Mouse (Mus musculus): ENCODE results near the gene Fcrl5.

Fcrl5 gene

DNA sequence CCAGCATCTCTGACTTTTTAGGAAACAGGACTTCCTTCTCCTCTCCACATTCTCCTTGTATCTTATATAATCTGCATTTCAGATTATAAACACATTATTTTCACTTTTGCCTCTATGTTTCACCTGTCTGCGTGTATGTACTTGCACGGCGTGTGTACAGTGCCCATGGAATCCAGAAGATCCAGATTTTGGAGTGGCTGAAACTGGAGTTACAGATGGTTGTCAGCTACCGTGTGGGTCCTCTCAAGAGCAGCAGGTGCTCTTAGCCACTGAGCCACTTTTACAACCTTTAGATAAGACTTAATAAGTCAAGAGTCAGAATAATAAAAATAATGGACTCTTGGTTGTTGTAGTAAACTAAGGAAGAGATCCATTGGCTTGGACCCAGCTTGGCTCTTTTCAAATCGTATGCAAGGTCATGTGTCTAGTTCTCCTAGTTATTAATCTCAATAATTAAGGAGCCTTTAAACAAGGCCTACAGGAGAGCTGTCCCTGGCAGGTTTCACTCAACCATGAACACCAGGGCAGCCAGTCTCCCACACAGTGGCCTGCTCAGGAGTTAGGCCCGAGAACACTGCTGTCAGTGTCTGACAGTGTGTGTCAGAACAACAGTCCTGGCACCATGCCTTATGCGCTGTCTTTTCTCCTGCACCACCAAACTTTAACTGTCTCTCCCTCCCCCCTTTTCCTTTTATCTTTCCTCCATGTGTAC, 98.2 kb downstream of the Fcrl5 start:
- DNase-seq, result no peak

DNA sequence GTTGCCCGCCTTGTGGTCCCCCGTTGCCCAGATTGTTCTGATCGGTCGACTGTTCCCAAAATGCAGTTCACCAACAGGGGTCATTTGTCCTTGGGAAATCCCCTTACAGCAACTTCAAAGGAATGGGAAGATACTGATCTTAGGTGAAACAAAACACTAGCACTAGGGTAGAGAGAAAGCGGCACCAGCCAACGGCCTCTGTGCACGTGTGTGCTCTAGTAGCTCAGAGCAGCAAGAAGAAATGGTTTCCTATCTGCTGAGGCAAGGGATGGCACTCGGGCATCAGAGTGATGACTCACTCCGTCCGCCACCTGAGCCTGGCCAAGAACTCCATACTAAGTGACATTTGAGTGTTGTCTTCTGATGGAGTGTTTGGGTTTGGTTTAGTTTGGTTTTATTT, 102.5 kb downstream of the Fcrl5 start:
- no peak for DNase-seq

DNA sequence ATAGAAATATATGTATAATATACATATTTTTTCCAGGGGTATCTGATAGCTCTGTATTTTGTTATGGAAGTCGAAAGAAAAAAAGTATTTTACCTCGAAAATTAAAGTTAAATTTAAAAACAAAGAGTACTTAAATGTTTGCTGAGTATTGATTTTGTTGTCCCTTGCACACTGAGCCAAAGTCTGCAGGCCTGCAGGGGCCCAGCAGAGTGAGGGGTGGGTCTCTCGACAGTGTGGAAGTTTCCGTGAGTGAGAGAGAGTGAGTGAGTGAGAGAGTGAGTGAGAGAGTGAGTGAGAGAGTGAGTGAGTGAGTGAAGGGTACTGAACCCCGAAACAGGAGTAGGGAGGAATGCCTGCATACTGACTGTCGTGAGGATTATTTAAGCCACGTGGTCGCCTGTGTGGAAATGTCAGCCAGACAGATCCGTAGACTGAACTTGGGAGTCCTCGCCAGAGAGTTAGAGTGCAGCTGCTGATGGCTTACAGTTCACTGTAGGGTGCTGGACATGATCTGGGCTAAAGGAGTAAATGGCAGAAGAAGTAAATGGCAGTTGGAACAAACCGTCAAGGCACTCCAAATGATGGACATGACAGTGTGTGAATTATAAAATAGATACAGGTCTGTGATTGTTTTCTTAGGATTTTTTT, 104.6 kb downstream of the Fcrl5 start:
- DNase-seq, result no peak

DNA sequence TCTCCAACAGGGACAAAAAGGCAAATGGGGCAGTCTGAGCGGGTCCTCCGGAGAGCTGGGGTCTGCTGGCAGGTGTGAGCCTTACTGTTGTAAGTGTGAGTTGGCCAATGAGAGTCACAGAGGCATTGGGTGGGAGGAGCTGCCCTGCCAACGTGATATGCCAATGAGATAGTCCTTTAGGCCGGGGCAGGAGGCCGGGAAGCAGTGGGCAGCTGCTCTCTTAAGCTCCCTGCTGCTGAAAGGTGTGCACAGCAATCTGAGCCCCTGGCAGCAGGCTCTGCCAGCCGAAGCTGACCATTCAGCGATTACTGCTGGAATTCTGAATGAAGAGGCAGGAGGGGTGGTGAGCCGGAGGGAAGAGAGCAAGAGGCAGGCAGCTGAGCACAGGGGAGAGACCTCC, 105.1 kb downstream of the Fcrl5 start:
- DNase-seq, result no peak

DNA sequence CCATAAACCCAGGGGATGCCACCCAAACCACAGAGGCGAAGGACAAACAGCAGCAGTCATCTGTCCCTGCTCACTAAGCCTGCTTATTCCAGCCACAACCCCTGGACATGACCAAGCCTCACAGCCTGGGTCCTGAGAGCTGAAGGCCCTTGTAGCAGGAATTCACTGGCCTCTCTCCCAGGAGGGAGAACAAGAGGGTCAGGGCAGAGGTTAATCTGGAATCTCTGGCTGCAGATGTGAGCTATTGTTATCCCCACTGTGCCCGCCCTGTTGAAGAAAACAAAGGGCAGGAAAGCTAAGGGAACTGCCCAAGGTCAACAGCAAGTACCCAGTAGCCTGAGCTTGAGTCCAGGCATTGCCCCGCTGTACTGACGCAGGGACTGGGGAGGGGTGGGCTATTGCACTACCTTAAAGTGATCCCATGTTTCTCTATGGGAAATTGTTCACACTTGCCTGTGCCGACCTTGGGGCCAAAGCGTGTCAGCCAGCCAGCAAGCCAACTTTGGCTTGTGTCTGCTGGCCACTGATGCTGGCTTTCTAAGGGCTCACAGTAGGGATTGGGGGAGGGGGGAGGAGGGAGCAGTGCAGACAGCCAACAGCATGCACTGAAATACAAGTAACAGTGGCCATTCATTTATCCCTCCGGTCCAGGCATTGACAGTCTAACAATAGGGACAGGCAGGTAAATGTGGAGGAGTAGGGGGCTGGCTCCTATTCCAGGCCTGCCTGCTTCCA, 107.1 kb downstream of the Fcrl5 start:
- no peak for DNase-seq

DNA sequence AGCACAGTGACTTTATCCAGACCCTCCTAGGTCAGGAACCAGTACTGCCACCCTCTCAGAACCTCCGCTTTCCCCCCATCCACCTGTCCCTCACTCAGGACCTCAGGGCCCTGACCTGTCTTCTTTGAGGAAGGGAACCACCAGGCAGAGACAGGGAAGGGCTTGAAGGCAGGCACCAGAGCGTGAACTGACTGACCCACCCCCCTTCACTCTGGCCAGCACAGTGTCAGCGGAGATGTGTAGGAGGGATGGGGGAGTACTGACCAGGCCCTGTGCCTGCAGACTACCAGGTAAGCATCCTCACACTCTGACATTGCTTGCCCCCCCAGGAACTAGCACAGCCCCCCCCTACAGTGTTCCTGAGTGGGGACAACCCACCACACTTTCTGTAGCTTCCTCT, 110.0 kb downstream of the Fcrl5 start:
- DNase-seq, result no peak

DNA sequence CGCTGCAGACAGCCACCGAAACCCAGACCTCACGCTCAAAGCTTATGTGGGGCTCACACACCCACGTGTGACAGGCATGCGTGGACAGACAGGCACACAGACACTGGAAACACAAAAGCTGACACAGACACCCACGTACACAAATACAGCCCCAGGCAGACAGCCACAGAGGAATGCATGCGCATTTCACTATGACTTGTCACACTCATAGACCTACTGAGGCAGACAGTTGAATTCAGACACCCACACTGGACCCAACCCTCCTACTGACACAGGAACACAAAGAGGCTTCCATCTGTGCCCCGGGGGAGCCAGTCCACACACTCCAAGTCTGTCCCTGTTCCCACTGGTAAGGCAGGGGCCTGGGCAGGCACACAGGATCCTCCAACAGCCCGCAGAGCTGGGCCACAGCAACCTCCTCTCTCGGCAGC, 110.7 kb downstream of the Fcrl5 start:
- no peak for DNase-seq

DNA sequence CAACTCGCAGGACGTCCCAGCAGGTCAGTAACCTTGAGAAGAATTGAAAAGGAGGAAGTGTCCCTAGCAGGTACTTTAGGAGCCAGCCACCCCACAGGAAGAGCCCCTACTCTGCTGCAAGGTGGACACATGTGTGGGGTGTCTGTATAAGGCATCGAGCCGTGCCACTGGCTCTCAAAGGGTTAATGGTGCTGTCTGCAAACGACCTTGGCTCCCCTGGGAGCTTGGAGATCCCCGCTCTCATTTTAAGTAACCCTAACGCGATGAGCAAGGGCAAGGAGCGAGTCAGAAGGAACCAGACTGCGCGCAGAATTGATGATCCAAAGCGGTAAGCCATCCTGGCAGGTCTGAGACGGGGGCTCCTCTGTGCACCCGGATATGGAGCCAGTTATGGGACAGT, 114.3 kb downstream of the Fcrl5 start:
- no peak for DNase-seq
